Mouse (Mus musculus) MEL (cell line): ENCODE results near the gene Acoxl. TPM values are rescaled to one million over a fixed set of nuclear protein-coding genes. Genes with fewer than 3 reads are reported as not detected.

Source experiments
- DNase-seq: peaks from one replicate; pipeline ENCODE4 v3.0.0; 2011; ENCODE audit warnings: low read depth, low spot score
- H3K27ac ChIP-seq: 2 replicates; pipeline ENCODE4 v1.5.1; 2012; ENCODE audit warnings: low read depth, mild to moderate bottlenecking, control low read depth, low read length, moderate library complexity; ENCODE audit not compliant: control insufficient read depth
- H3K27me3 ChIP-seq, 2 experiments: fragments of 150-350 bp in 1 of 2; sonication (generic) in 1 of 2; 2 replicates each; pipeline ENCODE4 v1.6.1; 2012; ENCODE audit warnings: low read length in 2 of 2, mild to moderate bottlenecking in 2 of 2, improper control_type of control experiment in 1 of 2, moderate library complexity in 1 of 2; ENCODE audit not compliant: insufficient read depth in 2 of 2, control insufficient read depth in 1 of 2
- H3K36me3 ChIP-seq, 2 experiments: 2 replicates each; pipeline ENCODE4 v1.6.1; 2012 to 2014; ENCODE audit warnings: low read length in 2 of 2, improper control_type of control experiment in 1 of 2, inconsistent platforms in 1 of 2, mild to moderate bottlenecking in 1 of 2; ENCODE audit not compliant: insufficient read depth in 2 of 2, control insufficient read depth in 1 of 2
- H3K4me1 ChIP-seq, 2 experiments: fragments of 150-350 bp in 1 of 2; sonication (generic) in 1 of 2; 2 replicates each; pipeline ENCODE4 v1.6.1; 2012; ENCODE audit warnings: low read length in 2 of 2, improper control_type of control experiment in 1 of 2, mild to moderate bottlenecking in 1 of 2; ENCODE audit not compliant: insufficient read depth in 2 of 2, control insufficient read depth in 1 of 2
- H3K4me3 ChIP-seq, 2 experiments: fragments of 150-350 bp in 1 of 2; sonication (generic) in 1 of 2; 2 replicates each; pipeline ENCODE4 v1.5.1; 2012; ENCODE audit warnings: low read depth in 2 of 2, low read length in 2 of 2, mild to moderate bottlenecking in 2 of 2, moderate library complexity in 2 of 2, control low read depth in 1 of 2, improper control_type of control experiment in 1 of 2; ENCODE audit not compliant: control insufficient read depth in 1 of 2, insufficient read depth in 1 of 2
- H3K79me2 ChIP-seq: 2 replicates; pipeline ENCODE4 v1.6.1; 2012; ENCODE audit warnings: mild to moderate bottlenecking, low read length, moderate library complexity; ENCODE audit not compliant: control insufficient read depth, poor library complexity, insufficient read depth
- H3K9ac ChIP-seq: 2 replicates; pipeline ENCODE4 v1.6.1; 2012; ENCODE audit warnings: low read depth, mild to moderate bottlenecking, control low read depth, low read length, moderate library complexity; ENCODE audit not compliant: control insufficient read depth, poor library complexity, severe bottlenecking
- H3K9me3 ChIP-seq: fragments of 150-350 bp; sonication (generic); replicated peaks from 2 replicates; pipeline ENCODE4 v1.6.1; 2012; ENCODE audit warnings: mild to moderate bottlenecking, low read length, improper control_type of control experiment, moderate library complexity; ENCODE audit not compliant: insufficient read depth
- CHD1 ChIP-seq: IDR thresholded peaks from 2 replicates; pipeline ENCODE4 v1.6.1; 2012; ENCODE audit warnings: low read depth, mild to moderate bottlenecking, inconsistent platforms, low read length, improper control_type of control experiment
- CHD2 ChIP-seq: IDR thresholded peaks from 2 replicates; pipeline ENCODE4 v1.6.1; 2011; ENCODE audit warnings: low read length, improper control_type of control experiment
- E2F4 ChIP-seq: IDR thresholded peaks from 2 replicates; pipeline ENCODE4 v1.6.1; 2011; ENCODE audit warnings: low read depth, low read length, improper control_type of control experiment, borderline replicate concordance
- ELF1 ChIP-seq: IDR thresholded peaks from 2 replicates; pipeline ENCODE4 v1.6.1; 2014; ENCODE audit warnings: low read depth, mild to moderate bottlenecking, inconsistent platforms, low read length, improper control_type of control experiment, moderate library complexity
- EP300 ChIP-seq, 2 experiments: IDR thresholded peaks; 2 replicates each; pipeline ENCODE4 v1.6.1; 2011; ENCODE audit warnings: improper control_type of control experiment in 2 of 2, low read length in 2 of 2, low read depth in 1 of 2, mild to moderate bottlenecking in 1 of 2
- ETS1 ChIP-seq: IDR thresholded peaks from 2 replicates; pipeline ENCODE4 v1.6.1; 2012; ENCODE audit warnings: low read depth, mild to moderate bottlenecking, inconsistent platforms, low read length, improper control_type of control experiment, moderate library complexity
- GABPA ChIP-seq: IDR thresholded peaks from 2 replicates; pipeline ENCODE4 v1.6.1; 2012; ENCODE audit warnings: low read depth, mild to moderate bottlenecking, inconsistent platforms, low read length, improper control_type of control experiment, moderate library complexity
- HCFC1 ChIP-seq: IDR thresholded peaks from 2 replicates; pipeline ENCODE4 v1.6.1; 2012; ENCODE audit warnings: low read depth, mild to moderate bottlenecking, inconsistent platforms, low read length, improper control_type of control experiment, moderate library complexity
- MAZ ChIP-seq: IDR thresholded peaks from 2 replicates; pipeline ENCODE4 v1.6.1; 2012; ENCODE audit warnings: low read depth, mild to moderate bottlenecking, inconsistent platforms, low read length, improper control_type of control experiment
- MEF2A ChIP-seq: IDR thresholded peaks from 2 replicates; pipeline ENCODE4 v1.6.1; 2014; ENCODE audit warnings: low read depth, mild to moderate bottlenecking, inconsistent platforms, low read length, improper control_type of control experiment; ENCODE audit not compliant: poor library complexity, insufficient replicate concordance, severe bottlenecking; ENCODE audit errors: extremely low read depth
- MXI1 ChIP-seq: IDR thresholded peaks from 2 replicates; pipeline ENCODE4 v1.6.1; 2011; ENCODE audit warnings: mild to moderate bottlenecking, low read depth, low read length, improper control_type of control experiment
- MYC ChIP-seq: IDR thresholded peaks from 2 replicates; pipeline ENCODE4 v1.6.1; 2011; ENCODE audit warnings: low read depth, mild to moderate bottlenecking, low read length, improper control_type of control experiment, moderate library complexity
- NRF1 ChIP-seq: IDR thresholded peaks from 2 replicates; pipeline ENCODE4 v1.6.1; 2014; ENCODE audit warnings: low read depth, mild to moderate bottlenecking, inconsistent platforms, low read length, improper control_type of control experiment, moderate library complexity; ENCODE audit not compliant: poor library complexity, insufficient read depth, severe bottlenecking
- POLR2AphosphoS5 ChIP-seq: IDR thresholded peaks from 2 replicates; pipeline ENCODE4 v1.6.1; 2012; ENCODE audit warnings: low read depth, borderline replicate concordance, mild to moderate bottlenecking, inconsistent platforms, low read length, moderate library complexity, mixed read lengths
- RCOR1 ChIP-seq: IDR thresholded peaks from 2 replicates; pipeline ENCODE4 v1.6.1; 2012; ENCODE audit warnings: low read depth, mild to moderate bottlenecking, inconsistent platforms, low read length, improper control_type of control experiment
- SIN3A ChIP-seq: IDR thresholded peaks from 2 replicates; pipeline ENCODE4 v1.6.1; 2012; ENCODE audit warnings: low read length, improper control_type of control experiment, inconsistent platforms
- TBP ChIP-seq: IDR thresholded peaks from 2 replicates; pipeline ENCODE4 v1.8.0; 2011; ENCODE audit warnings: low read depth, low read length, improper control_type of control experiment
- UBTF ChIP-seq: IDR thresholded peaks from 2 replicates; pipeline ENCODE4 v1.6.1; 2012; ENCODE audit warnings: low read depth, mild to moderate bottlenecking, inconsistent platforms, low read length, improper control_type of control experiment, moderate library complexity, borderline replicate concordance; ENCODE audit not compliant: insufficient read depth
- USF1 ChIP-seq: IDR thresholded peaks from 2 replicates; pipeline ENCODE4 v1.6.1; 2014; ENCODE audit warnings: low read depth, mild to moderate bottlenecking, inconsistent platforms, low read length, improper control_type of control experiment, moderate library complexity
- USF2 ChIP-seq, 2 experiments: IDR thresholded peaks; 2 replicates each; pipeline ENCODE4 v1.6.1; 2011 to 2012; ENCODE audit warnings: improper control_type of control experiment in 2 of 2, low read length in 2 of 2, borderline replicate concordance in 1 of 2, inconsistent platforms in 1 of 2, low read depth in 1 of 2, mild to moderate bottlenecking in 1 of 2; ENCODE audit not compliant: insufficient read depth in 1 of 2
- ZMIZ1 ChIP-seq: IDR thresholded peaks from 2 replicates; pipeline ENCODE4 v1.6.1; 2012; ENCODE audit warnings: low read depth, mild to moderate bottlenecking, inconsistent platforms, low read length, improper control_type of control experiment, moderate library complexity
- ZNF384 ChIP-seq: IDR thresholded peaks from 2 replicates; pipeline ENCODE4 v1.6.1; 2012; ENCODE audit warnings: low read depth, mild to moderate bottlenecking, inconsistent platforms, low read length, improper control_type of control experiment
- polyA plus RNA-seq, 2 experiments: library from polyadenylated mRNA; stranded (reverse) in 1 of 2; unstranded in 1 of 2; fragments of >175 nt in 1 of 2; fragments of >200 nt in 1 of 2; gene quantifications; 2 replicates each; pipeline versions ENCODE4 v1.2.1 to v1.2.4; 2012; ENCODE audit warnings: low replicate concordance in 2 of 2, low read depth in 1 of 2; ENCODE audit not compliant: insufficient read length in 2 of 2, insufficient read depth in 1 of 2, missing spikeins in 1 of 2
- total RNA-seq: library from RNA; depleted of rRNA; stranded (reverse); fragments of 300-350 nt; gene quantifications from 2 replicates; pipeline ENCODE4 v1.2.3, GENCODE M21; 2012

The Acoxl gene
- total and polyA plus RNA-seq, 3 experiments: 0.31 to 0.39 TPM; not detected in 1

GRCm38 (mm10) chr2:127909790-127910189 is 71.1 kb downstream of the Acoxl start:
- Histone ChIP-seq H3K27me3 (no peaks in the 10 kb centered on the region), H3K9me3 (no peaks in the 10 kb centered on the region), H3K36me3 (peaks cover 0 to 14% of the 10 kb centered on the region in 2 experiments; a peak in 2 of 4 replicates), H3K79me2 (no peaks in the 10 kb centered on the region), H3K27ac (no peak overlapping the region), H3K4me1 (peaks cover 0 to 26% of the 10 kb centered on the region in 2 experiments; a peak in 2 of 4 replicates), H3K9ac (no peak overlapping the region), H3K4me3 (no peak overlapping the region)
- no peak for TF ChIP-seq GABPA
- no peak for TF ChIP-seq MAZ
- TF ChIP-seq UBTF: no peak
- no peak for TF ChIP-seq CHD1
- TF ChIP-seq E2F4: no peak
- no peak for TF ChIP-seq NRF1
- TF ChIP-seq USF2 (IDR thresholded peaks at IDR 0.05; ENCODE audit: borderline replicate concordance in 1 of 2, insufficient read depth in 1 of 2, low read depth in 1 of 2, low read length in 2 of 2): no peak
- TF ChIP-seq EP300 (IDR thresholded peaks at IDR 0.05; ENCODE audit: low read depth in 1 of 2, low read length in 2 of 2): no peak
- no peak for DNase-seq

GRCm38 (mm10) chr2:127911579-127911978 is 72.9 kb downstream of the Acoxl start:
- peaks cover 0 to 19% of the 10 kb centered on the region in 2 experiments; a peak in 2 of 4 replicates for H3K36me3 ChIP-seq
- DNase-seq: no peak
- no peaks in the 10 kb centered on the region for H3K27me3 ChIP-seq

More at GRCm38 (mm10) chr2:127911579-127911978, 72.9 kb downstream of the Acoxl start:
- TF ChIP-seq MYC (no peak), EP300 (IDR thresholded peaks at IDR 0.05; ENCODE audit: low read depth in 1 of 2, low read length in 2 of 2) (no peak), ZNF384 (no peak), ELF1 (no peak), TBP (no peak), ETS1 (no peak), RCOR1 (no peak), SIN3A (no peak), NRF1 (no peak), CHD2 (no peak), CHD1 (no peak), HCFC1 (no peak), USF1 (no peak), POLR2AphosphoS5 (no peak), MXI1 (no peak), MEF2A (no peak), ZMIZ1 (no peak), E2F4 (no peak)
- Histone ChIP-seq H3K79me2 (no peaks in the 10 kb centered on the region), H3K9ac (no peak overlapping the region), H3K9me3 (no peaks in the 10 kb centered on the region), H3K4me1 (peaks cover 0 to 34% of the 10 kb centered on the region in 2 experiments; a peak in 2 of 4 replicates), H3K27ac (no peak overlapping the region), H3K4me3 (no peak overlapping the region)
